Mouse (Mus musculus) liver, embryonic 15.5 days (tissue): Measurements from ENCODE around the gene Iqcf6. TPM values are rescaled to one million over a fixed set of nuclear protein-coding genes. Genes with fewer than 3 reads are reported as not detected.

ENCODE experiments used
- polyA plus RNA-seq: library from polyadenylated mRNA; unstranded; fragments of >200 nt; fragmentation: Nextera tagmentation; extraction: Ambion mirVana; gene quantifications from 2 replicates; pipeline ENCODE4 v1.2.1, GENCODE M21; 2015

Iqcf6 gene
- polyA plus RNA-seq, 1 experiment from 2014 or later = not detected

Other genes with a start within 250 kb of the Iqcf6 start
- 454 and 516 TPM in 2 replicates for gene Rpl29, start 197.1 kb upstream of the Iqcf6 start, polyA plus RNA-seq
- 32.4 and 35.5 TPM in 2 replicates for gene Acy1, start 188.3 kb upstream of the Iqcf6 start, polyA plus RNA-seq
- 29.0 and 36.4 TPM in 2 replicates for gene Abhd14b, start 179.1 kb upstream of the Iqcf6 start, polyA plus RNA-seq
- 20.2 and 22.0 TPM in 2 replicates for gene Abhd14a, start 178.9 kb upstream of the Iqcf6 start, polyA plus RNA-seq
- 7.4 and 9.1 TPM in 2 replicates for gene Pcbp4, start 173.3 kb upstream of the Iqcf6 start, polyA plus RNA-seq
- gene Gpr62, start 160.6 kb upstream of the Iqcf6 start, polyA plus RNA-seq = not detected in 2 replicates
- gene Rrp9, start 150.6 kb upstream of the Iqcf6 start, polyA plus RNA-seq = 20.8 and 24.5 TPM in 2 replicates
- 1.4 TPM in 2 replicates for gene Parp3, start 149.6 kb upstream of the Iqcf6 start, polyA plus RNA-seq
- not detected in 2 replicates for gene Iqcf1, start 126.6 kb upstream of the Iqcf6 start, polyA plus RNA-seq
- not detected in 2 replicates for gene Iqcf5, start 112.0 kb upstream of the Iqcf6 start, polyA plus RNA-seq
- not detected in 2 replicates for gene Iqcf3, start 65.0 kb upstream of the Iqcf6 start, polyA plus RNA-seq
- not detected in 2 replicates for gene Iqcf4, start 55.6 kb upstream of the Iqcf6 start, polyA plus RNA-seq
- not detected in 2 replicates for gene Grm2, start 29.5 kb downstream of the Iqcf6 start, polyA plus RNA-seq
- gene Tex264, start 59.3 kb downstream of the Iqcf6 start, polyA plus RNA-seq = 16.5 and 16.8 TPM in 2 replicates
- 1.8 and 2.0 TPM in 2 replicates for gene Rad54l2, start 162.6 kb downstream of the Iqcf6 start, polyA plus RNA-seq
- 10.9 and 12.0 TPM in 2 replicates for gene Dcaf1, start 195.3 kb downstream of the Iqcf6 start, polyA plus RNA-seq